19 mouse cellular contexts compared by ENCODE assay signal in the genomic region with DNA sequence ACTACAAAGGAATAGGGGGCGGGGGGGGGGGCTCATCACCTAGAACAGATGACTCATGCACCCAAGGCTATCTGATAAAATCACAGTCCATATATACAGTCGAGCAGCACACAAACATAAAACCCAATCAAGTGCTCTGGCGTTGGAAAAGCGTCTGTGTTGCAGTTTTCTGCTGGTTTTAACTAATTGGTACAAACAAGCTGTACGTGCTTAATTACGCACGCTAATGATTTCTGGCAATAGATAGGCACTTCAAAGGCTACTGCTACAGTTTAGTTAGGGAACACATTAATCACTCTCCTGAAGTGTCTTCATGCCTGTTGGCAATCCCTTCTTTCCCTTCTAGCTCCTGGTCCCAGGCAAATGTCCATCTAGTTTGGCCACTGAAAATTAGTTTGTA. TPM values are rescaled to one million over a fixed set of nuclear protein-coding genes. Genes with fewer than 3 reads are reported as not detected.
"Had no signal": no experiment of that assay in that cellular context is flagged by ENCODE, and none has a peak within 500 bp of the region (broad histone marks: within the 10 kb centered on the region; RNA-seq: fewer than 3 reads in every experiment).

No protein-coding gene starts in this region.

- H3K36me3 ChIP-seq: liver, embryonic 13.5 days; liver, embryonic 15.5 days; lung, embryonic 15.5 days; midbrain, embryonic 15.5 days; neural tube, embryonic 13.5 days; stomach, embryonic 15.5 days had no signal

- H3K9ac ChIP-seq: liver, embryonic 13.5 days; liver, embryonic 15.5 days; liver, postnatal 0 days; lung, embryonic 15.5 days; midbrain, embryonic 15.5 days; neural tube, embryonic 13.5 days; stomach, embryonic 15.5 days had no signal

- H3K4me1 ChIP-seq: liver, embryonic 13.5 days; liver, embryonic 15.5 days; lung, embryonic 15.5 days; midbrain, embryonic 15.5 days; neural tube, embryonic 13.5 days; stomach, embryonic 15.5 days had no signal

- H3K4me3 ChIP-seq: liver, embryonic 13.5 days; liver, embryonic 15.5 days; lung, embryonic 15.5 days; megakaryocyte, embryonic 14.5 days; midbrain, embryonic 15.5 days; neural tube, embryonic 13.5 days; stomach, embryonic 15.5 days had no signal

- H3K27me3 ChIP-seq: liver, embryonic 13.5 days; lung, embryonic 15.5 days; midbrain, embryonic 15.5 days; neural tube, embryonic 13.5 days; stomach, embryonic 15.5 days had no signal

- ATAC-seq: liver, postnatal 0 days; lung, postnatal 0 days; midbrain, embryonic 15.5 days had no signal

- H3K4me2 ChIP-seq: liver, embryonic 13.5 days; liver, embryonic 15.5 days; lung, embryonic 15.5 days; midbrain, embryonic 11.5 days; midbrain, embryonic 15.5 days; neural tube, embryonic 13.5 days; stomach, embryonic 15.5 days had no signal

- DNase-seq: liver, embryonic 13.5 days; liver, postnatal 0 days; lung, adult 2 months; lung, postnatal 14 days; lung, postnatal 36 days; right cerebral cortex, postnatal 14 days; thymus, adult 2 months; thymus, postnatal 25 days; thymus, postnatal 4 days had no signal

- H3K27ac ChIP-seq: liver, embryonic 13.5 days; liver, embryonic 15.5 days; lung, embryonic 15.5 days; macrophage; midbrain, embryonic 15.5 days; neural tube, embryonic 13.5 days; stomach, embryonic 15.5 days; stomach, postnatal 0 days had no signal

- H3K9me3 ChIP-seq: liver, embryonic 13.5 days; liver, embryonic 15.5 days; lung, embryonic 15.5 days; megakaryocyte, embryonic 14.5 days; midbrain, embryonic 15.5 days; neural tube, embryonic 13.5 days; stomach, embryonic 15.5 days had no signal

RNA-seq across cellular contexts. Expression of a gene that starts 46.4 kb away (rescaled TPM):
- polyA plus RNA-seq: macrophage had no signal

RNA-seq across cellular contexts. Expression of a gene that starts 56.4 kb away (rescaled TPM):
- polyA plus RNA-seq: macrophage had no signal
